ENCODE assay signal across 8 mouse cellular contexts in genomic region chr1:20478266-20478659, GRCm38 (mm10).
DNase-seq lines count a peak whose midpoint lies in the region; ATAC-seq and TF ChIP-seq lines count a peak whose summit lies in the region.
"Had no signal": no experiment of that assay in that cellular context is flagged by ENCODE, and none has a peak within 500 bp of the region (broad histone marks: within the 10 kb centered on the region; RNA-seq: fewer than 3 reads in every experiment).

No protein-coding gene starts in this region.

- peak overlapping the region; percentile 22 for H3K4me3 ChIP-seq in left cerebral cortex, adult 2 months
- peak overlapping the region; percentile 41 for H3K4me3 ChIP-seq in forebrain, embryonic 14.5 days (ENCODE audit: low read depth, low read length)
- peak overlapping the region; percentile 28 for H3K4me3 ChIP-seq in limb, embryonic 14.5 days (replicated peaks; ENCODE audit: low read length)
- H3K4me3 ChIP-seq in stomach, embryonic 14.5 days (ENCODE audit: low read depth, low read length) = peak overlapping the region; percentile 21
- H3K4me3 ChIP-seq: myocyte had no signal

- H3K4me1 ChIP-seq in forebrain, embryonic 14.5 days (ENCODE audit: control insufficient read depth, insufficient read depth, low read length) = no peaks in the 10 kb centered on the region
- H3K4me1 ChIP-seq in limb, embryonic 14.5 days (ENCODE audit: control insufficient read depth, insufficient read depth, low read length) = peaks cover 5% of the 10 kb centered on the region; the same call in 1 of the 2 replicates
- no peaks in the 10 kb centered on the region for H3K4me1 ChIP-seq in stomach, embryonic 14.5 days (ENCODE audit: control insufficient read depth, insufficient read depth, low read length)

- no peaks in the 10 kb centered on the region for H3K27me3 ChIP-seq in forebrain, embryonic 14.5 days (replicated peaks; ENCODE audit: control insufficient read depth, insufficient read depth, low read length)
- peaks cover 6% of the 10 kb centered on the region; the same call in 1 of the 2 replicates for H3K27me3 ChIP-seq in limb, embryonic 14.5 days (ENCODE audit: control insufficient read depth, insufficient read depth, low read length)
- H3K27me3 ChIP-seq in stomach, embryonic 14.5 days (ENCODE audit: control insufficient read depth, insufficient read depth, low read length) = no peaks in the 10 kb centered on the region

- TF ChIP-seq CTCF in left cerebral cortex, adult 2 months (IDR thresholded peaks at IDR 0.05) = no peak

- intact Hi-C loops in left cerebral cortex, adult 2 months (cut with DNase I) = no loop called here
- intact Hi-C loops in left cerebral cortex, postnatal 36 days (cut with DNase I) = no loop called here

- peak overlapping the region; percentile 73 for H3K4me2 ChIP-seq in forebrain, embryonic 14.5 days (ENCODE audit: low read length)
- peak overlapping the region; percentile 53 for H3K4me2 ChIP-seq in limb, embryonic 14.5 days (replicated peaks; ENCODE audit: low read depth, low read length, severe bottlenecking)
- peak overlapping the region; percentile 52 for H3K4me2 ChIP-seq in stomach, embryonic 14.5 days (replicated peaks; ENCODE audit: low read depth, low read length)

- H3K9me3 ChIP-seq in forebrain, embryonic 14.5 days (replicated peaks; ENCODE audit: control insufficient read depth, low read length) = no peaks in the 10 kb centered on the region
- H3K9me3 ChIP-seq in limb, embryonic 14.5 days (ENCODE audit: control insufficient read depth, low read length) = no peaks in the 10 kb centered on the region
- no peaks in the 10 kb centered on the region for H3K9me3 ChIP-seq in stomach, embryonic 14.5 days (ENCODE audit: control insufficient read depth, low read depth, low read length)

- DNase-seq in left cerebral cortex, adult 2 months (ENCODE audit: extremely low spot score in 1 of 2, low spot score in 2 of 2) = no peak
- DNase-seq in left cerebral cortex, postnatal 36 days (ENCODE audit: low spot score in 2 of 2) = no peak
- DNase-seq in forebrain, embryonic 14.5 days (ENCODE audit: low spot score) = no peak
- no peak for DNase-seq in limb, embryonic 14.5 days (ENCODE audit: low spot score)
- DNase-seq in right cerebral cortex, adult 18-20 months = no peak
- DNase-seq in kidney, postnatal 36 days = no peak

- H3K27ac ChIP-seq in left cerebral cortex, adult 2 months = no peak overlapping the region
- H3K27ac ChIP-seq in forebrain, embryonic 14.5 days (ENCODE audit: low read depth, low read length) = peak overlapping the region; percentile 27; the same call in 1 of the 2 replicates
- no peak overlapping the region for H3K27ac ChIP-seq in limb, embryonic 14.5 days (replicated peaks; ENCODE audit: low read depth, low read length)
- no peak overlapping the region for H3K27ac ChIP-seq in stomach, embryonic 14.5 days (ENCODE audit: low read length)

- ATAC-seq in forebrain, embryonic 14.5 days = peak; percentile 51
- ATAC-seq in limb, embryonic 14.5 days (ENCODE audit: low FRiP score, low read depth) = no peak
- no peak for ATAC-seq in stomach, embryonic 14.5 days (ENCODE audit: insufficient number of reproducible peaks, insufficient read depth, low FRiP score, low read depth)

- 16% methylated on average over 6 of the region's 6 CpGs for WGBS in forebrain, embryonic 14.5 days
- 31% methylated on average over 6 of the region's 6 CpGs for WGBS in limb, embryonic 14.5 days
- 24% methylated on average over 6 of the region's 6 CpGs for WGBS in stomach, embryonic 14.5 days

- TF ChIP-seq POLR2A in limb, embryonic 14.5 days (IDR thresholded peaks at IDR 0.05; ENCODE audit: borderline replicate concordance, extremely low read depth, insufficient read depth, insufficient read length) = no peak

- peak overlapping the region; percentile 68 for H3K9ac ChIP-seq in forebrain, embryonic 14.5 days (ENCODE audit: low read length)
- H3K9ac ChIP-seq in limb, embryonic 14.5 days (ENCODE audit: low read depth, low read length, severe bottlenecking) = no peak overlapping the region
- H3K9ac ChIP-seq in stomach, embryonic 14.5 days (replicated peaks; ENCODE audit: low read depth, low read length) = no peak overlapping the region

- no peaks in the 10 kb centered on the region for H3K36me3 ChIP-seq in forebrain, embryonic 14.5 days (ENCODE audit: control insufficient read depth, insufficient read depth, low read length)
- H3K36me3 ChIP-seq in limb, embryonic 14.5 days (ENCODE audit: control insufficient read depth, insufficient read depth, low read length) = no peaks in the 10 kb centered on the region
- no peaks in the 10 kb centered on the region for H3K36me3 ChIP-seq in stomach, embryonic 14.5 days (ENCODE audit: control insufficient read depth, insufficient read depth, low read length)
